Mouse (Mus musculus) bone marrow macrophage, adult 2 months (primary cell): ENCODE measurements at regions not wholly inside any gene's neighbourhood (a gene's known extent, or its start where the extent isn't known, plus 50 kb on each side); places are given as distances from the start of the nearest gene placed in this dataset.

Experiments used
- CTCF ChIP-seq: IDR thresholded peaks from 2 replicates; pipeline ENCODE4 v1.5.1; 2012; ENCODE audit warnings: low read depth, mild to moderate bottlenecking, low read length, moderate library complexity
- POLR2A ChIP-seq: IDR thresholded peaks from 2 replicates; pipeline ENCODE4 v1.6.1; 2012; ENCODE audit warnings: mild to moderate bottlenecking, low read depth, low read length, borderline replicate concordance

GRCm38 (mm10) chr9:14171589-14172240 is 103.2 kb upstream of the Sesn3 start:
- no peak for TF ChIP-seq CTCF
- TF ChIP-seq POLR2A: no peak
